Mouse (Mus musculus) cerebellum, adult 9-11 months (tissue): ENCODE measurements around the gene Stil.

ENCODE experiments used
- DNase-seq: peaks from one replicate; pipeline ENCODE4 v3.0.0; 2022

Stil gene

GRCm38 (mm10) chr4:115052343-115053005 lies 52.5 kb downstream of the Stil start:
- DNase-seq: no peak

- no peak for DNase-seq
Measured at GRCm38 (mm10) chr4:115055044-115055443, 55.1 kb downstream of the Stil start.

- no peak for DNase-seq
Measured at GRCm38 (mm10) chr4:115055691-115056090, 55.7 kb downstream of the Stil start.

- no peak for DNase-seq
Measured at GRCm38 (mm10) chr4:115056371-115056920, 56.5 kb downstream of the Stil start, which contains the start of gene Tal1. Tal1 (plus strand) TSS chr4:115056426.

GRCm38 (mm10) chr4:115056921-115057673 lies 57.1 kb downstream of the Stil start:
- peak; percentile 19 for DNase-seq

- no peak for DNase-seq
Measured at GRCm38 (mm10) chr4:115057674-115058316, 57.8 kb downstream of the Stil start.

GRCm38 (mm10) chr4:115058317-115058761 lies 58.4 kb downstream of the Stil start:
- no peak for DNase-seq

- DNase-seq: no peak
Measured at GRCm38 (mm10) chr4:115058871-115059590, 59.1 kb downstream of the Stil start.

GRCm38 (mm10) chr4:115059871-115060270 lies 59.9 kb downstream of the Stil start:
- DNase-seq: no peak

- no peak for DNase-seq
Measured at GRCm38 (mm10) chr4:115060753-115061152, 60.8 kb downstream of the Stil start.

- no peak for DNase-seq
Measured at GRCm38 (mm10) chr4:115062540-115062874, 62.5 kb downstream of the Stil start.

GRCm38 (mm10) chr4:115062875-115063517 lies 63.0 kb downstream of the Stil start:
- DNase-seq: no peak

GRCm38 (mm10) chr4:115063518-115064239 lies 63.7 kb downstream of the Stil start:
- no peak for DNase-seq

- no peak for DNase-seq
Measured at GRCm38 (mm10) chr4:115071668-115072067, 71.7 kb downstream of the Stil start.

- DNase-seq: no peak
Measured at GRCm38 (mm10) chr4:115074789-115075188, 74.8 kb downstream of the Stil start.

GRCm38 (mm10) chr4:115075204-115075915 lies 75.4 kb downstream of the Stil start:
- DNase-seq: no peak

GRCm38 (mm10) chr4:115078892-115079820 lies 79.2 kb downstream of the Stil start:
- DNase-seq: no peak

GRCm38 (mm10) chr4:115079821-115080349 lies 79.9 kb downstream of the Stil start:
- DNase-seq: no peak

- DNase-seq: no peak
Measured at GRCm38 (mm10) chr4:115083031-115083430, 83.1 kb downstream of the Stil start.
